Comparison of ENCODE assay signal across 8 mouse cellular contexts in the genomic region with DNA sequence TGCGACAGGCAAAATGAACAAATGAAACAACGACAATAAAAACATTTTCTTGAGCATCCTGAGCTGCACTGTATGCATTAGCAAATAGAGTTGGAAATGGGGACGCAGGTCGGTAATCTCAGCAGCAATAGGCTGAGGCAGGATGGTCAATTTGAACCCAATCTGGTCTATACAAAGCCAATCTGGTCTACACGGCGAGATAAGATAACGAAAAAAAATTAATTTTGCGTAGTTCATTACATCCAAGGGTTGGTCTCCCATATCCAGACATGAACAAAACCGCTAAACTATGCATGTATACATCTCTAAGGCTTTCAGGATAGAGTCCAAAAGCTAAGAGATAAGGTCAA. TPM values are rescaled to one million over a fixed set of nuclear protein-coding genes. Genes with fewer than 3 reads are reported as not detected.
A peak's percentile ranks its signal among the peaks of the same experiment; 100 is the strongest.
DNase-seq lines count a peak whose midpoint lies in the region; ATAC-seq and TF ChIP-seq lines count a peak whose summit lies in the region.

No protein-coding gene starts in this region.

- H3K4me1 ChIP-seq in erythroblast, embryonic 14.5 days (ENCODE audit: control insufficient read depth), result peaks cover 25% of the 10 kb centered on the region
- no peaks in the 10 kb centered on the region for H3K4me1 ChIP-seq in testis, adult 2 months (ENCODE audit: control insufficient read depth, insufficient read depth, low read length)
- H3K4me1 ChIP-seq in liver, embryonic 11.5 days (replicated peaks; ENCODE audit: control insufficient read depth, insufficient read depth, low read length), result peaks cover 5% of the 10 kb centered on the region; the same call in 1 of the 2 replicates
- peaks cover 2% of the 10 kb centered on the region; the same call in 1 of the 2 replicates for H3K4me1 ChIP-seq in stomach, embryonic 15.5 days

- peak overlapping the region; percentile 16 for H3K27ac ChIP-seq in testis, adult 2 months (ENCODE audit: control insufficient read depth, insufficient read depth, low read depth, low read length)
- peak overlapping the region; percentile 77; the same call in 1 of the 2 replicates for H3K27ac ChIP-seq in liver, embryonic 11.5 days (ENCODE audit: low read depth, low read length)
- peak overlapping the region; percentile 89 for H3K27ac ChIP-seq in stomach, embryonic 15.5 days

- peak overlapping the region; percentile 99 for H3K4me3 ChIP-seq in erythroblast, embryonic 14.5 days (replicated peaks)
- H3K4me3 ChIP-seq in testis, adult 2 months (ENCODE audit: control insufficient read depth, low read depth, low read length), result peak overlapping the region; percentile 91
- peak overlapping the region; percentile 82 for H3K4me3 ChIP-seq in liver, embryonic 11.5 days (ENCODE audit: low read depth, low read length)
- peak overlapping the region; percentile 89 for H3K4me3 ChIP-seq in stomach, embryonic 15.5 days (replicated peaks)

- DNase-seq in testis, postnatal 14 days (ENCODE audit: low spot score), result no peak
- no peak for DNase-seq in liver, embryonic 11.5 days (ENCODE audit: low spot score)
- no peak for DNase-seq in cerebellum, adult 11 months
- no peak for DNase-seq in gastrocnemius, postnatal 4 days (ENCODE audit: low spot score in 2 of 2)

- peak overlapping the region; percentile 69 for H3K4me2 ChIP-seq in liver, embryonic 11.5 days
- H3K4me2 ChIP-seq in stomach, embryonic 15.5 days, result peak overlapping the region; percentile 74

- no peaks in the 10 kb centered on the region for H3K27me3 ChIP-seq in erythroblast, embryonic 14.5 days (ENCODE audit: control insufficient read depth)
- no peaks in the 10 kb centered on the region for H3K27me3 ChIP-seq in testis, adult 2 months (ENCODE audit: control insufficient read depth, insufficient read depth, low read length)
- H3K27me3 ChIP-seq in liver, embryonic 11.5 days (replicated peaks; ENCODE audit: control insufficient read depth, insufficient read depth, low read length), result no peaks in the 10 kb centered on the region
- H3K27me3 ChIP-seq in stomach, embryonic 15.5 days (replicated peaks), result no peaks in the 10 kb centered on the region

- peak overlapping the region; percentile 86 for H3K9ac ChIP-seq in liver, embryonic 11.5 days (ENCODE audit: low read depth, low read length)
- peak overlapping the region; percentile 13; the same call in 1 of the 2 replicates for H3K9ac ChIP-seq in stomach, embryonic 15.5 days

- peaks cover 7% of the 10 kb centered on the region for H3K36me3 ChIP-seq in erythroblast, embryonic 14.5 days (ENCODE audit: control insufficient read depth)
- H3K36me3 ChIP-seq in testis, adult 2 months (ENCODE audit: control insufficient read depth, insufficient read depth, low read length), result no peaks in the 10 kb centered on the region
- peaks cover 3% of the 10 kb centered on the region; the same call in 1 of the 2 replicates for H3K36me3 ChIP-seq in liver, embryonic 11.5 days (ENCODE audit: control insufficient read depth, insufficient read depth, low read length)
- H3K36me3 ChIP-seq in stomach, embryonic 15.5 days, result no peaks in the 10 kb centered on the region; the same call in 1 of the 2 replicates

- TF ChIP-seq POLR2A in testis, adult 2 months (IDR thresholded peaks at IDR 0.05; ENCODE audit: control insufficient read depth, low read depth, low read length), result no peak

- WGBS in liver, embryonic 11.5 days, result 14% methylated on average over 9 of the region's 9 CpGs
- WGBS in stomach, embryonic 15.5 days, result 20% methylated on average over 9 of the region's 9 CpGs

- no peaks in the 10 kb centered on the region for H3K9me3 ChIP-seq in erythroblast, embryonic 14.5 days (ENCODE audit: control insufficient read depth, low read length)
- H3K9me3 ChIP-seq in liver, embryonic 11.5 days (ENCODE audit: control insufficient read depth, low read length), result no peaks in the 10 kb centered on the region
- H3K9me3 ChIP-seq in stomach, embryonic 15.5 days, result no peaks in the 10 kb centered on the region

- ATAC-seq in erythroblast, adult 5-6 weeks (replicated peaks; ENCODE audit: low FRiP score, poor library complexity, severe bottlenecking), result no peak
- ATAC-seq in liver, embryonic 11.5 days (replicated peaks; ENCODE audit: low FRiP score), result no peak
- ATAC-seq in stomach, embryonic 15.5 days (ENCODE audit: insufficient read depth, low FRiP score, low read depth), result no peak; the same call in 1 of the 2 replicates

- TF ChIP-seq CTCF in testis, adult 2 months (IDR thresholded peaks at IDR 0.05; ENCODE audit: control insufficient read depth, insufficient read depth, insufficient replicate concordance, low read depth, low read length), result no peak

RNA-seq across cellular contexts. Expression of a gene that starts 0.4 kb away (rescaled TPM):
- polyA plus RNA-seq in erythroblast, embryonic 14.5 days (2012), result 0.31 and 0.36 TPM in 2 replicates
- 6.3 and 17.9 TPM in 2 replicates for total RNA-seq in erythroblast, adult 5-6 weeks (2015; ENCODE audit: low replicate concordance)
- total RNA-seq in erythroblast, adult 5-6 weeks (2017; ENCODE audit: low replicate concordance), result 2.6 and 7.8 TPM in 2 replicates
- 2.5 and 3.4 TPM in 2 replicates for polyA plus RNA-seq in testis, adult 2 months (2012; rRNA removed)
- polyA plus RNA-seq in liver, embryonic 11.5 days (2014; fragmentation: Nextera tagmentation; extraction: Ambion mirVana), result 34.0 and 34.9 TPM in 2 replicates
- 22.8 and 24.2 TPM in 2 replicates for polyA plus RNA-seq in stomach, embryonic 15.5 days (2015; fragmentation: Nextera tagmentation; extraction: Ambion mirVana)
- total RNA-seq in gastrocnemius, postnatal 4 days (2021), result 10 to 100 TPM; 14.9 to 20.3 TPM

Comparison
In these comparisons a context has a peak if more than half of its experiments do, and no peak if none do; other contexts are left out.
1. H3K27ac ChIP-seq: peak in every context shown above with its lines; median percentile 89 in stomach, embryonic 15.5 days; 77 in liver, embryonic 11.5 days; 16 in testis, adult 2 months.